Mouse (Mus musculus): ENCODE results near the gene Tbx15.

The Tbx15 gene

DNA sequence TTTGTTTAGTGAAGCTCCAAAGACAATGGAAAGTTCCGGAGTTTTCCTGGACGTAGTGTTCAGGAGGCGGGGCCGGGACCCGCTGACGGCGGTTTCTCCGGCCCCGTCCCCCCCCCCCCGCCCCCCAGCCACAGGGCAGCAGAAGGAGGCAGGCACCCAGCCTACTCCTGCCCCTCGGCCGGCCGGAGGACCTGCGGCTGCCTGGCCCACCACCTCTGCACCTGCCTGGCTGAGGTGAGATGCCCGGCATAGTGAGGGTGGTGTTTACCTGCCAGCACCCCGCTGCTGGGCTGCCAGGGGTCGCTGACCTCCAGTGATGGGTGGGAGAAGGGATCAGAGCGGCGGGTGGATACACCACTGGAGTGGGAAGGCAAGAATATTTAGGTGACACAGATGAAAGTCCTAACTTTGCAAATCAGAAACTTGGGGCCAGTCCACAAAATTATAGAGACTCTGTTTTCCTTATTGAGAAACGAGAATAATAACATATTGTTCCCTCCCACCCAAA, at the start of gene Tbx15:
Tbx15 (plus strand) TSS at position 169 of the 508 bp plus-strand sequence.
- no peak for DNase-seq (ENCODE audit: low spot score)

DNA sequence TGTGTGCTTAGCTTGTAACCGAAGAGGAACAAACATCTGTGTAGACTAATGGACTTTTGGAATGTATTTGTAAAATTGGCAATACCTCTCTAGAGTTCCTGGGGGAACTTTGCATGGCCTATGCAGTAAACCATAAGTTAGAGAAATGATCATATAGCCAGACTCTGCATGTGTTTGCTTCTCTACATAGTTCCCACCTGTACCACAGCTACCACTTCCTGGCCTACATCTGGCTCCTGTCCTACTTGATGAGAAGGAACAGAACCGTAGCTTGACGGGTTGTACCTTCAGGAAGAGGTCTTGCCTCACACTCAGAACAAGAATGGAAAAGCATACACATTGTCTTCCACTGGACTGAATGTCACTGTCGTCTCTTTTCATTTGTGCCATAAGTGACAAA, 46.6 kb upstream of the Tbx15 start:
- no peak for DNase-seq (ENCODE audit: low spot score)

DNA sequence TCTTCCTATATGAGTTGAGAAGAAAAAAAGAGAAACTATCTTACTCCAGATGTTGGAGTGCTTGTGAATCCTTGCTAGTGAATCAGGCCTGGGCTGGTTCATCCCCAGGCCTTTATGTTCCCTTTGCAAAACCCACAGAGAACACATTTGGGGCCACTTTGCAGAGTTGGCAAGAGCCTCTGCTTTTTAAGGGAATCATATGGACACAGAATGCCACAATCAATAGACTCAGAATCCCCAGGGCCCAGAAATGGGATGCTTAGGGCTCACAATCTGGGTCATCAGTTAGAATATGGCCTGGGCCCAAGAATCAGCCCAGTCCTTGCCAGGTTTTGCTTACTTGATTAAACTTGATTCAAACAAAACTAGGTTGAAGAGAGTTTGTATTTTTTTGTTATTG, 36.9 kb upstream of the Tbx15 start:
- DNase-seq (ENCODE audit: low spot score): no peak

DNA sequence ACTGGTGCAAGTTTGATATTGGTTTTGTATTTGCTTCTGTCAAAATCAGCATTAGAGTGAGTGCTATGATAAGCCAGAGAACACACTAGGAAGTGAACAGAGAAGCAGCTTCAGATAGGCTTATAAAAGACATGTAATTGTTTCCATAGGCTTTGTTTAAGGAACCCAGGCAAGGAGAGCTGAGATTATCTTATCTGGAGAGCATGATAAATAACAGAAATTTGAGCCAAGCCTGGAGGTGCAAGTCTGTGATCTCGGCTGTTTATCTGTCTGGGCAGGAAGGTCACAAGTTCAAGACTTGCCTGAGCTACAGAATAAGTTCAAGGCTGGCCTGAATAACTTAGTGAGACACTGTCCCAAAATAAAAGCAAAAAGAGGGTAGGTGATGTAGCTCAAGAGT, 31.8 kb upstream of the Tbx15 start:
- no peak for DNase-seq (ENCODE audit: low spot score)

DNA sequence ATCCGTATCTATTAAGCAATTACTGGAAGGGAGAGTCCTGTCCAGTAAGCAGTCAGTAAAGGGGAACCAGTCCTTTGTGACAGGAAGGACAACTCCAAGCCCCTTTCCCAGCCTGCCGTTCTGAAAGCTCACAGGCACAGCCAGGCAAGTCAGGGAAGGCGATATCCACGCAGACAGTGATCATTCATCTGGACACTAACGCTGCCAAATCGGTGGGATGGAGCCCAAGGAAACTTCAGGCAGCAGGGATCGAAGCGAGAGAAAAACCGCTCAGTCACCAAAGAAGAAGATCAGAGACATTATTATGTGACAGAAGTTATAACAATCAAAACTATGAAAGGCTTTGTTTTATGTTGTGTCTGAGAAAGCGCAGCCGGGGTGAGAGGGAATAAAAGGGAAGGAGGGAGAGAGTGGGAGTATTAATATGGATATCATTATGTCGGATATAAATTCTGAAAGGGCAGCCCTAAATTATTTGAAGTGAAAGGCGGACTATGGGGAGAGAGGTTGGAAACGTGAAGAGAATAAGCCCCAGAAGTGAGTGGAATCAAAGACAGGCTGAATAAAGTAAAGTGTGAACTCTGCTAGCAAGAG, 29.0 kb upstream of the Tbx15 start:
- DNase-seq (ENCODE audit: low spot score): no peak

DNA sequence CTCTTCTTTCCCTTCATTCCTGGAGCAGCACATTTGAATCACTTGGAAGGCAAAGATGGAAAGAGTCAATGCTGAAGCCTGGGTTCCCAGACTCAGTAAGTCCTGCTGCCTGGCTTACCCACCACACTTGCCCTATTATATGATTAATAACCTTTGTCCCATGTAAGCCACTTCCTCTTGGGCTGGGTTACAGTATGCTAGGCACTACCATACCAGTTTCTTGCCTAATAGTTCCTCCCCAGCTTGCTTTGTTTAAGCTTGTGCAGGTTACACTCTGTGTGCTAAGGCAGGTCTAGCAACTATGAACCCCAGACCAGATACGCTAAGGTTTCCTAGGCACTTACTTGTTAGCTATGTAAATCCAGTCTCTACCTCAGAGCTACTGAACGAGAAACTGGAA, 12.4 kb upstream of the Tbx15 start:
- DNase-seq (ENCODE audit: low spot score): no peak

DNA sequence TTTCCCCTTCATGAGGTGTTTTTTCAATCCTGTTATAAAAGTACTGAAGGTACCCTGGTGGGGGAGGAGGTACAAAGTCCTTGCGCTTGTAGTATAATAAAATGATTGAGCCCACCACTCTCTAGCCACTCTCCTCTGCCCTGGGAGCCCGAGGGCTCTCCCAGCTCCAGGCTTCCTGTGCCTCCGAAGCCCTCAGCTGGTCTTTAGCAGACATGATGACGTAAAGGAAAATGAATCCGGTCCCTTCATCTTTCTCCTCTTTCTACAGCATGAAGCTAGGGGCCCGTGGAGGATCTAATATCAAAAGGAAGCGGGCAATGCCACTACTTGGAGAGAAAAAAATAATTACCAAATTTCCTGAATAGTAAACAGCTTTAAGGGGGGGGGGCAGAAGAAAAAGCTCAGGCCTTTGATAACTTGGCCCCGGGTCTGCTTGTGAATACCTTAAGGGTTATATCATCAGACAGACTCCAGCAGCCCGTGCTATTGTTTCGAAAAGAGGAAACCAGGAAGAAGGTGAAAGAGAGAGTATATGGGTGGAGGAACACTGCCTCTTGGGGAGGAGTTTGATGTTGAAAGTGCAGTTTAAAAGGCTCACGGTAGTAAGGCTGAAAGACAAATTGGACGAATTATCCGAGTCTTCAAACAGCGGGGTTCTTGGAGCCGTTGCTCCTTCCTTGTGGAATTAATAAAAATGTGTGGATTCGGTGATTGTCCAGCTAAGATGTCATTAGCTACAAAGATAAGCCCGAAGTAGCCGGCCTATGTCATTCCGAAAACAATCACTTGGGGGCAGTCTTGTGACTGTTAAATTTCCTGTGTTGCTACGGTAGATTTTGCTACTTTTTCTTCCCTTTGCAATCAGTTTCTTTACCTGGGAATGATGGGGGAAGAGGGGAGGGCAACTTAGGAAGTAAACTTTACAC, 6.5 kb upstream of the Tbx15 start:
- peak; percentile 56 for DNase-seq (ENCODE audit: low spot score)

DNA sequence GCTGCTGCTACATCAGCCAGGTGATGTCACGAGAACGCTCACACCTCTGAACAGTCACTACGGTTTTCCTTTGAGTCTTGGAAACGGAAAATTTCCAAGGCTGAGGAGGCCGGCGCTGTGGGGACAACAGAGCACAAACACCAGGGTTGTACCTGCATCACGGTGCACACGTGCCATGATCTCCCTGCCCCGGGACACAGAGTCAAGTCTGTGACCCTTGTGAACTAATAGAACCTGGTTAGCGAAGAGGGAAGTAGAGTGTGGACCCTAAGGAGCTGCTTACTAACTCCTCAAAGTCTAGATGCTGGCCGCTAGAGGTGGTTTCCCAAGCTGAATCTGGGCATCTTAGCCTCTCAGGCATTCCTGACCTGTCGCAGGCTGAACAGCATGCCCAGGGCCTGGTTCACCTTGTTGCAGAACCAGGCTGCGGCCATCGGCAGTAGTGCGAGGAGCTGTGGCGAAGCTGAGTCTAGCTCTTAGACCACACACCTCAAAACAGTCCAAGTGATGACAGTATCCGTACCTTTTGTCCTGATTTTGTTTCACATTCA, 5.8 kb upstream of the Tbx15 start:
- no peak for DNase-seq (ENCODE audit: low spot score)

DNA sequence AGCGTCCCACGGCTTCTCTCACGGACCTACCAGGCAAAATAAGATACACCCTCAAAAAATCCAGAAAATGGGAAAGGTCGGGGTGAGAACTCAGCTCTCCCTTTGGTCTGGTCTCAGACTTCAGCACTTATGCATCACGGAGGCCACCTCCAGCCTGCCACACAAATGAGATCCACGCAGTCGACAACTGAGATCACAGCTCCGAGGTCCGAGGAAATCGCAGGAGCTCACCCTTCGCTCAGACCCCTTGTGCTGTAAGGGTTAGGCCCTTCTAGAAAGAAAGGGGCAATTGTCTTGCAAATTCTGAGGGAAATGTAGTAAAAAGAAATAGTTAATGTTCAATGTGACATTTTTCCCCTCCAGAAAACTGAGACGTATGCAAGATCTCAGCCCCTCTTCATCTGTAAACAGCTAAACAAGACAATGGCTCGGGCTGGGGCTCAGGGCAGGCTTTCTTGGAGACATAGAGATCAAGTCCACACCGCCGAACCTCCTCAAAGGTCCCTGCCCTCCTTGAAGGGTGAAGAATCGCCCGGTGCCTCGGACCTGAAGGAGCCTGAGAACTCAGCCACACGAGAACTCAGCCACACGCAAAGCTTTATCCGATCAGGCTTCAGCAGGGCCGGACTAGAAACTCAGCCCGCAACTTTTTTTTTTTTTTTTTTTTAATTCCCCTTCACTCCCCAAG, 4.9 kb upstream of the Tbx15 start:
- DNase-seq (ENCODE audit: low spot score): no peak

DNA sequence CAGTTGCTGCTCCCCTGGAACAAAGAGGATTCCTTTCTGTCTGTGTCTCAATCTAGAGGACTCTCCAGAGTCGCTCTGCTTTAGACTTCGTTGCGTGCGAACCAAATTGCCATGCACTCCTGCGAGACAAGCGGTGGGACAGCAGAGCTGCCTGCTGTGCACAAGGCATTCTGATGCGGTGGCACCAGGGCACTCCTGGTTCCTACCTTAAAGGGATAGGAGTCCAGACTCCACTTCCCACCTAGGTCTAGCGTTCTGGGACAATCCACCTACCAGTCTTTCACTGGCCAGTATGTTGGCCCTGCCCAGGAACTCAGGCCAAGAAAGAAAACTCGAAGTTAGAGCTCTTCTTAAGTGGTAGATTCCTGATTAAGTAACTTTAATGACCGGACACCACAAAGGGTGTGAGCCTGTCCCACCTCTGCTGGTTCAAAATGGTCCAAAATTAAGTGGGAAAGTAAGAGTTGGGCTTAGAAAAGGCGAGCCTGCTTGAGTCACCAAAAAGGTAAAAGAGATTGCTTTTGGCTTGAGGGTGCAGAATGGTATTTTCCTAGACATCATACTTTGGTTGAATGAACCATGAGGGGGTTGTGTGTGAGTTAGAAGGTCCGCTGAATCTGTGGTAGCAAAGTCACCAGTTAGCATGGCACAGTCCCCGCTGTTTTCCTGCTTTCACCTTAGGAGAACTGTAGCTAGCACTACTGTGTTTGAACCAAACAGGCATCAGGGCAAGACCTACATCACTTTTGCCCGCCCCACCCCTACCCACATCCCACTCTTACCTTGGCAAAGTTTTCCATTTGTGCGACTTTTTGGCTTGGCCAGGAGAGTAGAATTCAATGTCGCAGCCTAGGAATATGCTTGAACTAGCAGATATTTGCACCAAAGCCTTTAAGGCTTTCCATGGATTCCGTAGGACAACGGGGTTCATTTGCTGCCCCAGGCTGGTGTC, 4.1 kb upstream of the Tbx15 start:
- no peak for DNase-seq (ENCODE audit: low spot score)

DNA sequence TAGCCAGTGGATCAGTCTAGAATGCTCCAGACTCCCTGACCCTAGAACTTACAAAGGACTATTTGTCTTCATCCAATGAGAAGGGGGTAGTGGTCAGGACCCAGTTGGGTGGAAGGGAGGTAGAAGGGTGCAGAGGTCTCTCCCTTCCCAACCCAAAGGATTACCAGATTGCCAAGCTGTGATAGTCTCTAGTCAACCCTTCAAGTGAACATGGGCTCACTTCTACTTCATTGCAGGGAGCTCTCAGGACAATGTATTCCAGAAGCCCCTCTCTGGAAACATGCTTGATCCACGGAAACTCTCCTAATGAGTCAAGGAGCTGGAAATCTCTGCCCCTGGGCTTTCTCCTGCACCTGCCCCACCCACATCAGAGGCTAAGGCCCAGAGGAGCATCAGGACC, 1.5 kb upstream of the Tbx15 start:
- no peak for DNase-seq (ENCODE audit: low spot score)

DNA sequence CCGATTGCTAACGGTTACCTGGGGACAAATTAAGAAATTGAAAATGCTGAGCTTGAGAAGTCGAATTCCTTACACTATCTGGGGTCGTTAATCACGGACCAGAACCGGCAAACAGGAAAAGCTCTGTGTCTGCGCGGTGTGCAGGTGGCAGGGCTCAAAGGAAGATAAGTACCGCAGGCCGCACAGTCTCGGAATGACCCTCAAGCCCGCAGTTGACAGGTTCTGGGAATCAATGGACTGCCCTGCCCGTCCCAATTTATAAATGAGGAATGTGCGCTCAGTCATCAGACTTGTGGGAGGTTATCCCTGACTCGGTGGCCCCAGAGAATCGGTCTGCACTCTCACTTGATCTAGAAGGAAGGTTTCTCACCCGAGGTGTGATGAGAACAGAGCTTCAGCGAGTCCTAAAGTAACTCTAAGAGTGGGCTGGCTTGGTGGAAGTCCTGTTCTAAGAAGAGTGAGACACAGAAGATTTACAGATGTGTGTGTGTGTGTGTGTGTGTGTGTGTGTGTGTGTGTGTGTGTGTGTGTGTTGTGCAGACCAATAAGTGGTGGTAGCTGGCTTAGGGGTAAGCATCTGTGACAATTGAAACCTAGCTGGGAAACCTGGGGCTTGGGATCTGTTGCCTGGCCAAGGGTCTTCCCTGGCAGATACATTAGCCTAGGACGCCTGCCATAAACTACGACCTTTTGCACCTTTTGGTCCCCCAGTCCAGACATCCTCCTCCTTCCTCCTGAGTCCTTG, 708 bp upstream of the Tbx15 start:
- DNase-seq (ENCODE audit: low spot score): no peak

DNA sequence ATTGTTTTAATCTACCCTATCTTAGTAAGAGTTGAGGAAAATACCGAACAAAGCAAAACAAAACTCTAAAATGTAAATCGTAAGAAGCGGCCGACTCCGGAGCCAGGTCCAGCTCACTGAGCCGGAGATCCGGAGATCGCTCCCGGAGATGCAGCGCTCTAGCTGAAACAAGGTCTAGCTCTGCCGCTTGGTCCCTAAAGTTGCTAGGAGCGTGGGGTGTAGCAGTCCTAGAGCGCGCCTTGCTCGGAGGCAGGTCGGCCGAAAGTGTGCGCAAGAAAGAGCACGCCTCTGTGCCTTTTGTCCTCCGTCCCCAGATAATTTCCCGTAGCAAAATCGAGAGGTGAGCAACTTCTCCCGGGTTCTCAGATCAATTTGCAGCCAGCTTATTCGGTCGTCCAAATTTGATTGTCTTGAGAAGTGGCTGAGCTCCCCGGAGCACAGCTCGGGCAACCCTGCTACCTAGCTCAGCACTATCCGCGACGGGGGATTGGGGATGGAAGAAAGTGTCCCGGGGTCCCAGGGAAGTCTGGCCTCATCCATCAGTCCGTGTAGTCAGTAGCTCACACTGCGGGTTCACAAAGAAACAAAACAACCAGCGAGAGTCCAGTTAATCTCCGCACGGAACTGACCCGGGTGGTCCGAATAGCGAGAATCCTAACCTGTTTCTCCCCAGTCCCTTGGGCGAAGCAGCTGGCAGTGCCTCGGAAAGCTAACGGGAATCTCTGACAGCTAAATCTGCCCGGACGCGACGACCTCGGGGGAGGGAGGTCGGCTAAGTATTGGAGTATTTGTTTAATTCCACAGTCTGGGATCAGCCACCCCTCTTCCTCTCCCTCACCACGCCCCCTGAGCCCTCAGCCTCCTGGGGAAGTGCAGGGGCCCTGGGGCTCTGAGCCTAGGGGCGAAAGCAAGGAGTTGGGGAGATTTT, 894 bp downstream of the Tbx15 start:
- DNase-seq (ENCODE audit: low spot score): no peak

DNA sequence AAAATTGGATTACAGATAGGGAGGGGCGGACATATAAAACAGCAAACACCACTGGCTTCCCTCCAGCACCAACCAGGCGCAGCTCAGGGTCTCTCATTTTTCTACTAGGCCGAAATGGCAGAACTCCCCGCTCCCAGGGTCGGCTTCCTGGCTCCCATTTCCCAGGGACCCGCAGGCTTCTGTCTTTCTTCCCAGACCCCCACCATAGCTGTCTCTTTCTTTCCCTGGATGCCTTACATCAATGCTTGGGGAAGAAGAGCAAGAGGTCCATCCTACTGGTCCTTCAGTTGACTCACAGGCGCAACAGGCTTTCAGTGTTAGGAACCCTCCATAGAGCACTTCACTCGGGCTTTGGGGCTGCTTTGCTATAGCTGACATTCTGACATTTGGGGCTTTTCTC, 2.3 kb downstream of the Tbx15 start:
- no peak for DNase-seq (ENCODE audit: low spot score)

DNA sequence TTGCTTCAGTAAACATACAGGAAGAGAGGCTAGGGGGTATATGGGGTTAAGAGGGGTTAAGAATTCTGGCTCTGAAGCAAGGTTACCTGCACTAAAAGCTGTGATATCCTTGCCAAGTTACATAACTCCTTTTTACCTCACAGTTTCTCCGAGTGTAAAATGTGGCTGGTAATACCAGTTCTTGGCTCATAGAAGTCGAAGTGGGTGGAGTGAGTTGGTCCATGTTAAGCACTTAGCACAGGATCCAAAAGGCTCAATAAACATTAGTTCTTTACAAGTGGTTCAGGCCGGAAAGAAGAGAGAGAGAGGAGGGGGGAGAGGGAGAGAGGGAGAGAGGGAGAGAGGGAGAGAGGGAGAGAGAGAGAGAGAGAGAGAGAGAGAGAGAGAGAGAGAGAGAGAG, 5.2 kb downstream of the Tbx15 start:
- no peak for DNase-seq (ENCODE audit: low spot score)

DNA sequence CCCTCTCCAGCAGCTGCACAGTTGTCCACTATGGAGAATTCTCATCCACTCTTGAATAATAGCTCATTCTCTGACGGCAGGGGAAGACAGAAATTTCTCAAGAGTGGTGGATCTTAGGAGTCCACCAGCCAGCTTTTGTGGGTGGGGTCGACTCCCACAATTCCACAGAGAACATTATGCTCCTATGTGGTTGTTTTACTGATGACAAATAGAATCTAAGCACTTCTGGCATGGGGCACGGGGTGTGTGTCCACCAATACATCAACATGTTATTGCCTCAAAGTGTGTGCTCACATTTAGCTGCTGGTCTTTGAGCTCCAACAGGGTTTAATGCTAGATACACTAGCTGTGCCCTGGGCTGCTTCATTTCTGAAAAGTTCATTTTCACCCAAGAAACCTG, 6.4 kb downstream of the Tbx15 start:
- no peak for DNase-seq (ENCODE audit: low spot score)

DNA sequence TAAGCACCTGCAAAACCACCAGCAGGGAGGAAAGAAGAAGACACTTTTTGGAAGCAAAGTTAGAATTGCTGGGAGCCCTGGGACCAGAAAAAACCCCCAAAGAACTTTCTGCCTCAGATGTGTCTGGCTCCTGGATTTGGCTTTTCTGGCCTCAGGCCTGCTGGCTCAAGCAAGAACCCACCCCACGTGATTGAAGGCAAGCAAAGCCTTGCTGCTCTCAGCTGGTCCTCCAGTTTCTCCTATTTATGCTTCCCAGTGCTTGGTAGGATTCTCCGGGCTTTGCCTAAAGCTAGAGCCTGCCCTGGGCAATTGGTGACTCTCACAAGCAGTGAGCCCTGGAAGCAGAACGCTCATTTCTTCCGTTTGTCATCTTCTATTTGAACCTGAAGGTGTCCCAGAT, 7.4 kb downstream of the Tbx15 start:
- DNase-seq (ENCODE audit: low spot score): no peak

DNA sequence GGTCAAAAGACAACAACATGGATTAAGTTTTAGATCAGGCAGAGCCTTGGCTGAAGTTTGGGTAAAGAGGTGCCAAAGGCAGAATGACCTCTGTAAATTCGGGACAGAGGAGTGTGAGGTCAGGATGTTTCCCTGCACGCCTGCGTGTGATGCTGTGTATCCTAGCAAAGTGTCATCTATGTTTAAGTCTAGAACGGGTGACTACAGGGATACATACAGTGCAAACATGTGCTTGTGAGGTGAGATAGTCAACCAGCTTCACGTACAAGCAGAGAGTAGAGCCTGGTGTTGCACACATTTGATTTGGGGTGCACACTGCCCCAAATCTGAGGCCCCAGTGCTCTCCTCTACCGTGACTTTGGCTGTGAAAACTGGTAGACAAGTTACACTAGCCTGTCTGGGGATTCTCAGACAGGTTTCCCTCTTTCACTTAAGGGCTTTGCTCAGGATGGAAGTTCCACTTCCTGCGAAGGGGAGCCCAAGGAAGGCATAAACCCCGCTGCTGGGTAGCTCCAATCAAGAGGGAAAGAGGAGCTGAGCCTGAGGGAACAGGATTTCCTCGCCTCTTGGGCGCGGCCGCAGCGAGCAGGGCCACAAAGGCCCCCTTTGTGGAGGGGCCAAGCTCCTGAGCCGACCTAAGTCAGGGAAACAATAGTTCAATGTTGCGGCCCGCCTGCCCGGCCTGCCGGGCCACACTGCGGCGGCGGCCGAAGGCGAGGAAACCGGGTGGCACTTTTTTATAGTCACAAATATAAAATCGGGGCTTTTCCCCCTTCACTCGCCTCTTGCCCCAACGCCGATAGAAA, 8.0 kb downstream of the Tbx15 start:
- DNase-seq (ENCODE audit: low spot score): no peak

Data from layer of hippocampus, adult 11-12 months (tissue).